Mouse (Mus musculus) C2C12 (cell line): ENCODE measurements around the gene Zcwpw1.

Source experiments
- CEBPB ChIP-seq: IDR thresholded peaks from one replicate; pipeline ENCODE4 v1.6.1; 2011; ENCODE audit warnings: low read depth, mild to moderate bottlenecking, control low read depth, moderate library complexity
- CTCF ChIP-seq: IDR thresholded peaks from one replicate; pipeline ENCODE4 v1.5.1; 2011; ENCODE audit not compliant: control insufficient read depth, insufficient read depth, insufficient read length
- MAX ChIP-seq: IDR thresholded peaks from one replicate; pipeline ENCODE4 v1.6.1; 2011; ENCODE audit warnings: mild to moderate bottlenecking, control low read depth
- MYOD1 ChIP-seq: IDR thresholded peaks from one replicate; pipeline ENCODE4 v1.6.1; 2011; ENCODE audit warnings: low read depth; ENCODE audit not compliant: control insufficient read depth, insufficient read length
- MYOG ChIP-seq: IDR thresholded peaks from one replicate; pipeline ENCODE4 v1.6.1; 2011; ENCODE audit not compliant: control insufficient read depth, insufficient read length; ENCODE audit errors: extremely low read depth
- USF1 ChIP-seq: IDR thresholded peaks from one replicate; pipeline ENCODE4 v1.6.1; 2011; ENCODE audit warnings: low read depth, mild to moderate bottlenecking, control low read depth, moderate library complexity

- TF ChIP-seq CTCF: no peak
- TF ChIP-seq USF1: no peak
- TF ChIP-seq MYOD1: no peak
- no peak for TF ChIP-seq MYOG
- no peak for TF ChIP-seq MAX
- TF ChIP-seq CEBPB: no peak
Observed at GRCm38 (mm10) chr5:137738516-137738915, 49.1 kb upstream of the Zcwpw1 start.
